Mouse (Mus musculus) testis, adult 2 months (tissue): ENCODE data around the gene Ppp1r14c.

Source experiments
- CTCF ChIP-seq: fragments of 200-500 bp; IDR thresholded peaks from 2 replicates; pipeline ENCODE4 v1.5.1; 2012; ENCODE audit warnings: low read depth, mild to moderate bottlenecking, inconsistent platforms, low read length, moderate library complexity; ENCODE audit not compliant: control insufficient read depth, insufficient read depth, insufficient replicate concordance
- POLR2A ChIP-seq: fragments of 200-500 bp; IDR thresholded peaks from 2 replicates; pipeline ENCODE4 v1.6.1; 2012; ENCODE audit warnings: low read depth, mild to moderate bottlenecking, inconsistent platforms, low read length, moderate library complexity; ENCODE audit not compliant: control insufficient read depth

DNA sequence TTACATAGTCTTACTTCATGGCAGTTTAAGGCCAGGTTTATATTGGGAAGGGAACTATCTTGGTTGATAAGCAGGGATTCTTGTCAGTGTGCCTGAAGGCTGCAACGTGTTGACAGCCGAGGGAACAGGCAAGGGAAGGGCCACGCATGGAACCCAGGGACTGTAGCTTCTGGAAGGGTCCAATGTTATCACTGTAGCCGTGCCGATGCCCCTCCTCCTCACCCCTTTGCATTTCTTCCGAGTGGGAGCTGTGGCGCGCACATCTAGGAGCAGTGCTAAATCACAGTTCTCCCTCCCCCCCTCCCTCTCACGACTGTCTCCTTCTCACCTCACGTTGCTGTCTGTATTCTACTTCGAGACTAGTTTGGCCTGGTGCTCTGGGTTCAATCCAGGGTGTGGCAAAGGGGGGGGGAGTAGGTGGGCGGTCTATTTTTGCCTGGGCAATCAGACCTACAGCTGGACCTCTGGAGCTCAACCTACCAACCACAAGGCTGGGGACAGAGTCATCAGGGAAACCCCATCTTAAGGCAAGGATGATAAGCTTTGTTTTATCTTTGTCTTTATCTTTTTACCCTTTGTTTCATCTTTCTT lies 29.6 kb downstream of the Ppp1r14c start:
- TF ChIP-seq POLR2A (no peak), CTCF (no peak)
